Mouse (Mus musculus) MEL (cell line): ENCODE results near the gene Iqcf3. TPM values are rescaled to one million over a fixed set of nuclear protein-coding genes. Genes with fewer than 3 reads are reported as not detected.

ENCODE experiments used
- DNase-seq: peaks from one replicate; pipeline ENCODE4 v3.0.0; 2011; ENCODE audit warnings: low read depth, low spot score
- H3K27ac ChIP-seq: 2 replicates; pipeline ENCODE4 v1.5.1; 2012; ENCODE audit warnings: low read depth, mild to moderate bottlenecking, control low read depth, low read length, moderate library complexity; ENCODE audit not compliant: control insufficient read depth
- H3K27me3 ChIP-seq, 2 experiments: fragments of 150-350 bp in 1 of 2; sonication (generic) in 1 of 2; 2 replicates each; pipeline ENCODE4 v1.6.1; 2012; ENCODE audit warnings: low read length in 2 of 2, mild to moderate bottlenecking in 2 of 2, improper control_type of control experiment in 1 of 2, moderate library complexity in 1 of 2; ENCODE audit not compliant: insufficient read depth in 2 of 2, control insufficient read depth in 1 of 2
- H3K36me3 ChIP-seq, 2 experiments: 2 replicates each; pipeline ENCODE4 v1.6.1; 2012 to 2014; ENCODE audit warnings: low read length in 2 of 2, improper control_type of control experiment in 1 of 2, inconsistent platforms in 1 of 2, mild to moderate bottlenecking in 1 of 2; ENCODE audit not compliant: insufficient read depth in 2 of 2, control insufficient read depth in 1 of 2
- H3K4me1 ChIP-seq, 2 experiments: fragments of 150-350 bp in 1 of 2; sonication (generic) in 1 of 2; 2 replicates each; pipeline ENCODE4 v1.6.1; 2012; ENCODE audit warnings: low read length in 2 of 2, improper control_type of control experiment in 1 of 2, mild to moderate bottlenecking in 1 of 2; ENCODE audit not compliant: insufficient read depth in 2 of 2, control insufficient read depth in 1 of 2
- H3K4me3 ChIP-seq, 2 experiments: fragments of 150-350 bp in 1 of 2; sonication (generic) in 1 of 2; 2 replicates each; pipeline ENCODE4 v1.5.1; 2012; ENCODE audit warnings: low read depth in 2 of 2, low read length in 2 of 2, mild to moderate bottlenecking in 2 of 2, moderate library complexity in 2 of 2, control low read depth in 1 of 2, improper control_type of control experiment in 1 of 2; ENCODE audit not compliant: control insufficient read depth in 1 of 2, insufficient read depth in 1 of 2
- H3K79me2 ChIP-seq: 2 replicates; pipeline ENCODE4 v1.6.1; 2012; ENCODE audit warnings: mild to moderate bottlenecking, low read length, moderate library complexity; ENCODE audit not compliant: control insufficient read depth, poor library complexity, insufficient read depth
- H3K9ac ChIP-seq: 2 replicates; pipeline ENCODE4 v1.6.1; 2012; ENCODE audit warnings: low read depth, mild to moderate bottlenecking, control low read depth, low read length, moderate library complexity; ENCODE audit not compliant: control insufficient read depth, poor library complexity, severe bottlenecking
- H3K9me3 ChIP-seq: fragments of 150-350 bp; sonication (generic); replicated peaks from 2 replicates; pipeline ENCODE4 v1.6.1; 2012; ENCODE audit warnings: mild to moderate bottlenecking, low read length, improper control_type of control experiment, moderate library complexity; ENCODE audit not compliant: insufficient read depth
- BHLHE40 ChIP-seq: IDR thresholded peaks from 2 replicates; pipeline ENCODE4 v1.6.1; 2012; ENCODE audit warnings: low read depth, mild to moderate bottlenecking, inconsistent platforms, low read length, improper control_type of control experiment, borderline replicate concordance
- CHD1 ChIP-seq: IDR thresholded peaks from 2 replicates; pipeline ENCODE4 v1.6.1; 2012; ENCODE audit warnings: low read depth, mild to moderate bottlenecking, inconsistent platforms, low read length, improper control_type of control experiment
- CHD2 ChIP-seq: IDR thresholded peaks from 2 replicates; pipeline ENCODE4 v1.6.1; 2011; ENCODE audit warnings: low read length, improper control_type of control experiment
- CTCF ChIP-seq, 3 experiments: IDR thresholded peaks in 2 of 3; conservative IDR thresholded peaks in 1 of 3; 2 replicates each; pipeline ENCODE4 v1.5.1; 2011 to 2012; ENCODE audit warnings: low read length in 3 of 3, low read depth in 2 of 3, mild to moderate bottlenecking in 2 of 3, improper control_type of control experiment in 1 of 3, inconsistent platforms in 1 of 3, mixed read lengths in 1 of 3, moderate library complexity in 1 of 3; ENCODE audit not compliant: control insufficient read depth in 1 of 3, insufficient read depth in 1 of 3, poor library complexity in 1 of 3, severe bottlenecking in 1 of 3
- E2F4 ChIP-seq: IDR thresholded peaks from 2 replicates; pipeline ENCODE4 v1.6.1; 2011; ENCODE audit warnings: low read depth, low read length, improper control_type of control experiment, borderline replicate concordance
- EP300 ChIP-seq, 2 experiments: IDR thresholded peaks; 2 replicates each; pipeline ENCODE4 v1.6.1; 2011; ENCODE audit warnings: improper control_type of control experiment in 2 of 2, low read length in 2 of 2, low read depth in 1 of 2, mild to moderate bottlenecking in 1 of 2
- ETS1 ChIP-seq: IDR thresholded peaks from 2 replicates; pipeline ENCODE4 v1.6.1; 2012; ENCODE audit warnings: low read depth, mild to moderate bottlenecking, inconsistent platforms, low read length, improper control_type of control experiment, moderate library complexity
- GABPA ChIP-seq: IDR thresholded peaks from 2 replicates; pipeline ENCODE4 v1.6.1; 2012; ENCODE audit warnings: low read depth, mild to moderate bottlenecking, inconsistent platforms, low read length, improper control_type of control experiment, moderate library complexity
- HCFC1 ChIP-seq: IDR thresholded peaks from 2 replicates; pipeline ENCODE4 v1.6.1; 2012; ENCODE audit warnings: low read depth, mild to moderate bottlenecking, inconsistent platforms, low read length, improper control_type of control experiment, moderate library complexity
- KAT2A ChIP-seq: conservative IDR thresholded peaks from 2 replicates; pipeline ENCODE4 v1.6.1; 2012; ENCODE audit warnings: low read depth, low read length, improper control_type of control experiment, inconsistent platforms
- MAFK ChIP-seq: IDR thresholded peaks from 2 replicates; pipeline ENCODE4 v1.6.1; 2011; ENCODE audit warnings: low read depth, mild to moderate bottlenecking, low read length, improper control_type of control experiment, borderline replicate concordance
- MEF2A ChIP-seq: IDR thresholded peaks from 2 replicates; pipeline ENCODE4 v1.6.1; 2014; ENCODE audit warnings: low read depth, mild to moderate bottlenecking, inconsistent platforms, low read length, improper control_type of control experiment; ENCODE audit not compliant: poor library complexity, insufficient replicate concordance, severe bottlenecking; ENCODE audit errors: extremely low read depth
- MYB ChIP-seq: IDR thresholded peaks from 2 replicates; pipeline ENCODE4 v1.6.1; 2011; ENCODE audit warnings: mild to moderate bottlenecking, low read depth, low read length, improper control_type of control experiment
- NRF1 ChIP-seq: IDR thresholded peaks from 2 replicates; pipeline ENCODE4 v1.6.1; 2014; ENCODE audit warnings: low read depth, mild to moderate bottlenecking, inconsistent platforms, low read length, improper control_type of control experiment, moderate library complexity; ENCODE audit not compliant: poor library complexity, insufficient read depth, severe bottlenecking
- POLR2A ChIP-seq, 2 experiments: IDR thresholded peaks; 2 replicates each; pipeline ENCODE4 v1.6.1; 2011 to 2012; ENCODE audit warnings: low read length in 2 of 2, mild to moderate bottlenecking in 2 of 2, control low read depth in 1 of 2, improper control_type of control experiment in 1 of 2, low read depth in 1 of 2, moderate library complexity in 1 of 2; ENCODE audit not compliant: control insufficient read depth in 1 of 2, insufficient read depth in 1 of 2, poor library complexity in 1 of 2
- POLR2AphosphoS2 ChIP-seq: IDR thresholded peaks from 2 replicates; pipeline ENCODE4 v1.6.1; 2011; ENCODE audit warnings: low read length, improper control_type of control experiment
- RCOR1 ChIP-seq: IDR thresholded peaks from 2 replicates; pipeline ENCODE4 v1.6.1; 2012; ENCODE audit warnings: low read depth, mild to moderate bottlenecking, inconsistent platforms, low read length, improper control_type of control experiment
- SIN3A ChIP-seq: IDR thresholded peaks from 2 replicates; pipeline ENCODE4 v1.6.1; 2012; ENCODE audit warnings: low read length, improper control_type of control experiment, inconsistent platforms
- TAL1 ChIP-seq: IDR thresholded peaks from 2 replicates; pipeline ENCODE4 v1.6.1; 2012; ENCODE audit warnings: mild to moderate bottlenecking, inconsistent platforms, low read length, moderate library complexity, mixed read lengths
- TBP ChIP-seq: IDR thresholded peaks from 2 replicates; pipeline ENCODE4 v1.8.0; 2011; ENCODE audit warnings: low read depth, low read length, improper control_type of control experiment
- TCF12 ChIP-seq: IDR thresholded peaks from 2 replicates; pipeline ENCODE4 v1.6.1; 2014; ENCODE audit warnings: low read depth, mild to moderate bottlenecking, inconsistent platforms, low read length, improper control_type of control experiment, moderate library complexity
- UBTF ChIP-seq: IDR thresholded peaks from 2 replicates; pipeline ENCODE4 v1.6.1; 2012; ENCODE audit warnings: low read depth, mild to moderate bottlenecking, inconsistent platforms, low read length, improper control_type of control experiment, moderate library complexity, borderline replicate concordance; ENCODE audit not compliant: insufficient read depth
- ZC3H11A ChIP-seq: IDR thresholded peaks from 2 replicates; pipeline ENCODE4 v1.6.1; 2012; ENCODE audit warnings: low read depth, mild to moderate bottlenecking, inconsistent platforms, low read length, improper control_type of control experiment
- polyA plus RNA-seq, 2 experiments: library from polyadenylated mRNA; stranded (reverse) in 1 of 2; unstranded in 1 of 2; fragments of >175 nt in 1 of 2; fragments of >200 nt in 1 of 2; gene quantifications; 2 replicates each; pipeline versions ENCODE4 v1.2.1 to v1.2.4; 2012; ENCODE audit warnings: low replicate concordance in 2 of 2, low read depth in 1 of 2; ENCODE audit not compliant: insufficient read length in 2 of 2, insufficient read depth in 1 of 2, missing spikeins in 1 of 2
- total RNA-seq: library from RNA; depleted of rRNA; stranded (reverse); fragments of 300-350 nt; gene quantifications from 2 replicates; pipeline ENCODE4 v1.2.3, GENCODE M21; 2012

Iqcf3 gene
- total and polyA plus RNA-seq, 3 experiments, result not detected

- no peak for DNase-seq
- H3K9me3 ChIP-seq, result no peaks in the 10 kb centered on the region
- no peak overlapping the region for H3K9ac ChIP-seq
- TF ChIP-seq MEF2A, result no peak
- no peak for TF ChIP-seq TBP
- no peak for TF ChIP-seq CHD2
- no peak for TF ChIP-seq POLR2AphosphoS2
- no peak for TF ChIP-seq RCOR1
- no peak for TF ChIP-seq CHD1
- no peak for TF ChIP-seq E2F4
- TF ChIP-seq MAFK, result no peak
- no peak for TF ChIP-seq BHLHE40
- no peak for TF ChIP-seq TCF12
- no peak for TF ChIP-seq GABPA
- no peak for TF ChIP-seq EP300 (IDR thresholded peaks at IDR 0.05; ENCODE audit: low read depth in 1 of 2, low read length in 2 of 2)
- TF ChIP-seq KAT2A, result no peak
- no peak for TF ChIP-seq UBTF
- TF ChIP-seq NRF1, result no peak
- peaks cover 0 to 9% of the 10 kb centered on the region in 2 experiments; a peak in 3 of 4 replicates for H3K4me1 ChIP-seq
- H3K36me3 ChIP-seq, result peaks cover 0 to 3% of the 10 kb centered on the region in 2 experiments; a peak in 3 of 4 replicates
- H3K79me2 ChIP-seq, result peaks cover 27% of the 10 kb centered on the region
- no peak overlapping the region for H3K4me3 ChIP-seq
- H3K27ac ChIP-seq, result no peak overlapping the region
- H3K27me3 ChIP-seq, result no peaks in the 10 kb centered on the region
Measured at GRCm38 (mm10) chr9:106481676-106482075, 79.8 kb downstream of the Iqcf3 start.

GRCm38 (mm10) chr9:106481075-106481474 lies 80.4 kb downstream of the Iqcf3 start:
- H3K4me3 ChIP-seq, result no peak overlapping the region
- no peak overlapping the region for H3K9ac ChIP-seq
- peaks cover 27% of the 10 kb centered on the region for H3K79me2 ChIP-seq
- H3K36me3 ChIP-seq, result peaks cover 0 to 3% of the 10 kb centered on the region in 2 experiments; a peak in 3 of 4 replicates
- H3K27ac ChIP-seq, result no peak overlapping the region
- H3K9me3 ChIP-seq, result no peaks in the 10 kb centered on the region
- no peak for DNase-seq
- H3K4me1 ChIP-seq, result peaks cover 0 to 9% of the 10 kb centered on the region in 2 experiments; a peak in 3 of 4 replicates
- TF ChIP-seq TAL1, result no peak
- TF ChIP-seq POLR2AphosphoS2, result no peak
- no peak for TF ChIP-seq SIN3A
- no peak for TF ChIP-seq CTCF (IDR thresholded peaks at IDR 0.05 in 2 of 3, conservative IDR thresholded peaks at IDR 0.05 in 1 of 3; ENCODE audit: control insufficient read depth in 1 of 3, insufficient read depth in 1 of 3, low read depth in 2 of 3, low read length in 3 of 3, poor library complexity in 1 of 3, severe bottlenecking in 1 of 3)
- no peak for TF ChIP-seq HCFC1
- no peak for TF ChIP-seq ZC3H11A
- no peak for TF ChIP-seq ETS1
- TF ChIP-seq MYB, result no peak
- no peak for TF ChIP-seq NRF1
- no peak for TF ChIP-seq POLR2A (IDR thresholded peaks at IDR 0.05; ENCODE audit: control insufficient read depth in 1 of 2, insufficient read depth in 1 of 2, low read depth in 1 of 2, low read length in 2 of 2, poor library complexity in 1 of 2)
- no peaks in the 10 kb centered on the region for H3K27me3 ChIP-seq
